Mouse (Mus musculus): Measurements from ENCODE around the gene Dab1.

- TF ChIP-seq CTCF (IDR thresholded peaks at IDR 0.05; ENCODE audit: insufficient read depth, low read depth, low read length) (no peak), POLR2A (IDR thresholded peaks at IDR 0.05; ENCODE audit: insufficient read depth, low read depth, low read length) (no peak)
Measured at GRCm38 (mm10) chr4:104332399-104332798, 713.2 kb downstream of the Dab1 start.

Data from olfactory bulb, adult 2 months (tissue).